Comparison of ENCODE assay signal across 26 mouse cellular contexts in genomic region chr2:16741813-16742212, GRCm38 (mm10).
DNase-seq lines count a peak whose midpoint lies in the region; ATAC-seq and TF ChIP-seq lines count a peak whose summit lies in the region.
"Had no signal": no experiment of that assay in that cellular context is flagged by ENCODE, and none has a peak within 500 bp of the region (broad histone marks: within the 10 kb centered on the region; RNA-seq: fewer than 3 reads in every experiment).

No protein-coding gene starts in this region.

- no peaks in the 10 kb centered on the region for H3K4me1 ChIP-seq in forebrain, embryonic 12.5 days
- H3K4me1 ChIP-seq in forebrain, embryonic 10.5 days: no peaks in the 10 kb centered on the region
- H3K4me1 ChIP-seq in midbrain, embryonic 15.5 days: no peaks in the 10 kb centered on the region
- no peaks in the 10 kb centered on the region for H3K4me1 ChIP-seq in midbrain, postnatal 0 days (ENCODE audit: insufficient read depth, low read length)
- H3K4me1 ChIP-seq in forebrain, embryonic 15.5 days: 0 out of 2 replicates have a peak, but pooled peaks cover 7% of the 10 kb centered on the region

- no peaks in the 10 kb centered on the region for H3K9me3 ChIP-seq in forebrain, embryonic 12.5 days
- no peaks in the 10 kb centered on the region for H3K9me3 ChIP-seq in forebrain, embryonic 10.5 days
- H3K9me3 ChIP-seq in midbrain, embryonic 15.5 days: no peaks in the 10 kb centered on the region
- no peaks in the 10 kb centered on the region for H3K9me3 ChIP-seq in midbrain, postnatal 0 days (ENCODE audit: low read length)
- H3K9me3 ChIP-seq in forebrain, embryonic 15.5 days: no peaks in the 10 kb centered on the region
- H3K9me3 ChIP-seq: G1E; heart, embryonic 10.5 days; heart, embryonic 13.5 days had no signal

- H3K27ac ChIP-seq in forebrain, embryonic 12.5 days: no peak overlapping the region
- H3K27ac ChIP-seq in forebrain, embryonic 10.5 days: no peak overlapping the region
- H3K27ac ChIP-seq in midbrain, embryonic 15.5 days: no peak overlapping the region
- H3K27ac ChIP-seq in midbrain, postnatal 0 days (ENCODE audit: low read depth, low read length): no peak overlapping the region
- H3K27ac ChIP-seq in forebrain, embryonic 15.5 days (replicated peaks): no peak overlapping the region
- H3K27ac ChIP-seq: heart, adult 2 months; heart, embryonic 10.5 days; heart, embryonic 13.5 days; hindbrain, embryonic 14.5 days; hindbrain, postnatal 0 days had no signal

- no peak overlapping the region for H3K9ac ChIP-seq in forebrain, embryonic 12.5 days
- no peak overlapping the region for H3K9ac ChIP-seq in midbrain, embryonic 15.5 days
- H3K9ac ChIP-seq in midbrain, postnatal 0 days (replicated peaks; ENCODE audit: low read length, poor library complexity, severe bottlenecking): no peak overlapping the region
- no peak overlapping the region for H3K9ac ChIP-seq in forebrain, embryonic 15.5 days (replicated peaks)
- H3K9ac ChIP-seq: heart, embryonic 13.5 days; hindbrain, embryonic 14.5 days had no signal

- no peak for DNase-seq in forebrain, embryonic 10.5 days (ENCODE audit: extremely low spot score, low spot score)
- no peak for DNase-seq in midbrain, postnatal 0 days (ENCODE audit: low spot score)
- no peak for DNase-seq in liver
- DNase-seq in urinary bladder, postnatal 36 days (ENCODE audit: low spot score in 2 of 2): no peak
- DNase-seq: adrenal gland, adult 8-10 months; adrenal gland, postnatal 25 days; cerebellum, adult 18-20 months; cerebellum, adult 9-10 months; cerebellum, postnatal 14 days; gastrocnemius, postnatal 10 days; gastrocnemius, postnatal 36 days; heart, adult 2 months; heart, postnatal 14 days; heart, postnatal 4 days had no signal

- no peak overlapping the region for H3K4me2 ChIP-seq in forebrain, embryonic 12.5 days
- no peak overlapping the region for H3K4me2 ChIP-seq in midbrain, embryonic 15.5 days
- H3K4me2 ChIP-seq in midbrain, postnatal 0 days (ENCODE audit: low read depth, low read length, poor library complexity, severe bottlenecking): no peak overlapping the region
- H3K4me2 ChIP-seq in forebrain, embryonic 15.5 days (replicated peaks): no peak overlapping the region
- H3K4me2 ChIP-seq: heart, embryonic 13.5 days; hindbrain, embryonic 14.5 days had no signal

- no peaks in the 10 kb centered on the region for H3K27me3 ChIP-seq in forebrain, embryonic 12.5 days
- no peaks in the 10 kb centered on the region for H3K27me3 ChIP-seq in forebrain, embryonic 10.5 days (ENCODE audit: poor library complexity, severe bottlenecking)
- no peaks in the 10 kb centered on the region for H3K27me3 ChIP-seq in midbrain, embryonic 15.5 days (replicated peaks)
- no peaks in the 10 kb centered on the region for H3K27me3 ChIP-seq in midbrain, postnatal 0 days (ENCODE audit: insufficient read depth, low read length)
- no peaks in the 10 kb centered on the region for H3K27me3 ChIP-seq in forebrain, embryonic 15.5 days
- H3K27me3 ChIP-seq: heart, embryonic 13.5 days; Patski had no signal

- ATAC-seq in forebrain, embryonic 12.5 days (ENCODE audit: low FRiP score): 0 out of 2 replicates have a peak, but pooled peaks have one; percentile 23
- 0 out of 2 replicates have a peak, but pooled peaks have one; percentile 33 for ATAC-seq in midbrain, embryonic 15.5 days (replicated peaks)
- no peak for ATAC-seq in midbrain, postnatal 0 days (ENCODE audit: low FRiP score)
- ATAC-seq in forebrain, embryonic 15.5 days (replicated peaks): peak; percentile 73
- ATAC-seq: activated CD4-positive, CD25-positive, alpha-beta regulatory T cell, adult 4 months; hindbrain, postnatal 0 days; inflammation-experienced regulatory T-cells, adult 6 months; intestine, embryonic 16.5 days; Patski had no signal

- H3K4me3 ChIP-seq in forebrain, embryonic 12.5 days (replicated peaks): no peak overlapping the region
- H3K4me3 ChIP-seq in forebrain, embryonic 10.5 days: no peak overlapping the region
- no peak overlapping the region for H3K4me3 ChIP-seq in midbrain, embryonic 15.5 days
- no peak overlapping the region for H3K4me3 ChIP-seq in midbrain, postnatal 0 days (ENCODE audit: low read depth, low read length)
- H3K4me3 ChIP-seq in forebrain, embryonic 15.5 days: no peak overlapping the region
- H3K4me3 ChIP-seq: heart, adult 2 months; heart, embryonic 10.5 days; heart, embryonic 13.5 days had no signal

- TF ChIP-seq CTCF in midbrain, postnatal 0 days (IDR thresholded peaks at IDR 0.05): no peak

- WGBS in forebrain, embryonic 12.5 days: 36% methylated on average over 3 of the region's 3 CpGs
- 83% methylated on average over 3 of the region's 3 CpGs for WGBS in forebrain, embryonic 10.5 days
- 45% methylated on average over 3 of the region's 3 CpGs for WGBS in midbrain, embryonic 15.5 days
- WGBS in midbrain, postnatal 0 days: 56% methylated on average over 3 of the region's 3 CpGs
- 18% methylated on average over 3 of the region's 3 CpGs for WGBS in forebrain, embryonic 15.5 days

- H3K36me3 ChIP-seq in forebrain, embryonic 12.5 days (replicated peaks): no peaks in the 10 kb centered on the region
- no peaks in the 10 kb centered on the region for H3K36me3 ChIP-seq in forebrain, embryonic 10.5 days (replicated peaks)
- H3K36me3 ChIP-seq in midbrain, embryonic 15.5 days (replicated peaks): no peaks in the 10 kb centered on the region
- no peaks in the 10 kb centered on the region for H3K36me3 ChIP-seq in midbrain, postnatal 0 days (ENCODE audit: insufficient read depth, low read length)
- no peaks in the 10 kb centered on the region for H3K36me3 ChIP-seq in forebrain, embryonic 15.5 days
- H3K36me3 ChIP-seq: G1E; heart, embryonic 10.5 days; heart, embryonic 13.5 days had no signal
